Mouse (Mus musculus) heart, postnatal 10 days (tissue): Measurements from ENCODE around the gene Mcat. TPM values are rescaled to one million over a fixed set of nuclear protein-coding genes. Genes with fewer than 3 reads are reported as not detected.

Experiments used
- DNase-seq, 2 experiments: peaks; one replicate each; pipeline ENCODE4 v3.0.0; 2021
- intact Hi-C: fragments of 180-260 bp; cut with DNase I; formaldehyde crosslinking; loops from one replicate; pipeline ENCODE4 v1.15.1; 2025
- total RNA-seq, 2 experiments: library from RNA; stranded (reverse); gene quantifications; 2 replicates each; pipeline ENCODE4 v1.2.3; 2021

Gene Mcat
- total RNA-seq, 2 experiments from 2014 or later, result 31.9 to 34.1 TPM

DNA sequence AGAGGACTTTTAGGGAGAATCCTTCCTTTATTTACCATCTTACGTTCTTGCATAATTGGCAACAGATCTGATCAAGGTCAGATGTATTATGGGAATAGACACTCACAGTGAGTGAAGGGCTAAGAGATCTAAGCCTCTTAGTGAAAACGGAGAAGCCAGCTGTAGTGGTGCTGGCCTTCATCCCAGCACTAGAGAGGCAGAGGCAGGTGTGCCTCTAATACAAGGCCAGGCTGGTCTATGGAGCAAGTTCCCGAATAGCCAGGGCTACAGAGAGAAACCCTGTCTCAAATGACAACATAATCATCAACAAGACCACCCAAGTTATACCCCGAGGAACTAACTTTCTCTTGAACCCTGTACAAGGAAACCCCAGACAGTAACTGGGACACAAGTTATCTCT is 19.3 kb upstream of the Mcat start:
- intact Hi-C loops, result no loop called here
- no peak for DNase-seq

DNA sequence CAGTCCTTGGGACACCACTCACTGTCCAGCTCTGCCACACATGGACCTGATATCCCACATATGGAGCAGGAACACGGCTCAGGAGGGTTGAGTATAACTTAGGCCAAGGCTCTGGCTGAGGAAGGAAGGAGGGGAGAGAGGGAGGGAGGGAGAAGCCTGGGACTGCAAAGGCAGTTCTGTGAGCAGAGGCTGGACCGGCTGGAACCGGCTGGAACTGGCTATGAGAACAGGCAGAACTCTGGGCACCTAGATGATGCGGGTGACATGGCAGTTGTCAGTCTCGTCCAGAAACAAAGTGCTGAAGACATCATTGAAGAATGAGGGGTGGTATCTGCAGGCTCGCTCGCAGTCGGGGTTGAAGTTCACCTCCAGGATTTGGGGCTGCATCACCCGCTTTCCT is 13.1 kb upstream of the Mcat start:
- intact Hi-C loops, result no loop called here
- no peak for DNase-seq

DNA sequence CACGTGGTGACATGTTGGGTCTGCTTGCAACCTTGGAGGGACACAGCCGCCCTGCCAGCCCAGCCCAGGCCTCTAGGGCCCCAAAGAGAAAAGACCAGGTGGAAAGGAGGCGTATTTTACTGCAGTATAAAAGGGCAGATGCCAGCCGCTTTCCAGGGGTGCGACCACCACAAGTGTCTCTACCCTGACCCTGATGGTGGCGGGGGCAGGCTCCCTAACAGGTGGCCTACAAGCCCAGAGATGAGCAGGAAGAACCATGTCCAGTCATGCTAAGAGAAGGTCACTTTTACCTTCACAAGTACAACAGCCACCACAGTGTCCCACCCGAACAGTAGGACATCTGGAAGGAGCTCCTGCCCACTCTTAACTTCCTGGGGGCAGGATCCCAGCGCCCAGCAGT is 12.0 kb upstream of the Mcat start:
- DNase-seq, result no peak
- intact Hi-C loops, result no loop called here

DNA sequence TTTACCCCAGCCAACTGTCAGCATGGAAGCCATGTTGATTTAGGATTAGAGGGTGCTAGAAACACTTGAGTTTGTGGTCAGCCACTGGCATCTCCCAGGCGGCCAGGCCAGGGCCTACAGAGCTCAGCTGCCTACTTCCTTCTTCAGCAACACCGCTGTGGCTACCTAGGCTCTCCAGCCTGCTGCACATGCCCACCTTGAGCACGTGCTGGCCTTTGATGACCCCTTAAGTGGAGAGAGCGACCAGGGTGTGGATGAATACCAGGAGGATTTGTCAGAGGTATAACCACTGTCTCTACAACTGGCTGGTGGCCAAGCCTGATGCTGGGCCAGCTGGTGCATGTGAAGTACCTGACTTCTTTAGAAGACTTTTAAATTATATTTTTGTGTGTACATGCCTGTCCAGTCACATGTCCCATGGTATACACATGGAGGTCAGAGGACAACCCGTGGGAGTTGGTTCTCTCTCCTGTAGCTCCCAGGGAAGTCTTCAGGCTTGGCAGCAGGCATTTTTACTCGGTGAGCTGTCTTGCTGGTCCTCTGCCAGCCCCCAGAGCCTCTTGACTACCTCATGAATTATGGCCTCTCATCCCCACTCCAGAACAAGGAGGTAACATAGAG is 11.3 kb upstream of the Mcat start:
- intact Hi-C loops, result no loop called here
- DNase-seq, result no peak

DNA sequence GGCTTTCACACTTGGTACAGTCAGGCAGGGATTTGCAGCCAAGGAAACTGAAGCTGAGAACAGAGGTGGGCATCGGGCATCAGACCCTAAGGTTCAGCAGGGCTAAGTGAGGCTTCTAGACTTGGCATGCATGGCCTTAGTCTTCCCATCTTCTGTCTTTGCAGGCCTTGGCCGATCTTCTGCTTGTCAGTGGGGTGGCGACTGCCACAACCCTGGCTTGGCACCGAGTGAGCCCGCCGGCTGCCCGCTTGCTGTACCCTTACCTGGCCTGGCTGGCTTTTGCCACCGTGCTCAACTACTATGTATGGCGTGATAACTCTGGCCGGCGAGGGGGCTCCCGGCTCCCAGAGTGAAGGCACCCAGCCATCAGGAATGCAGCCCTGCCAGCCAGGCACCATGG is 10.0 kb upstream of the Mcat start:
- DNase-seq, result no peak
- intact Hi-C loops, result no loop called here

DNA sequence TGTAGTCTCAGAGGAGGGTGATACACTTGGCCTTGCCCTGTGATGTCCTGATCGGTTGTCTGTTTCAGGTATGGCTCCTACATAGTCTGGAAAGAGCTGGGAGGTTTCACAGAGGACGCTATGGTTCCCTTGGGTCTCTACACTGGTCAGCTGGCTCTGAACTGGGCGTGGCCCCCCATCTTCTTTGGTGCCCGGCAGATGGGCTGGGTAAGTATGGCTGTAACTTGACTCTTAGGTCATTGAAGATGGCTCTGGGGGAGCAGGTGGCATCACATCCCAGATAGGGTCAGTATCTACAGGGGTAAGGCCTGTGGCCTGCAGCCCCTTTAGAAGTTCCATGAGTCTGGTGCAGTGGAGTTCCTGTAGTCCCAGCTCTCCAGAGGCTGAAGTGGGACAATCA is 8.5 kb upstream of the Mcat start:
- no peak for DNase-seq
- intact Hi-C loops, result no loop called here

DNA sequence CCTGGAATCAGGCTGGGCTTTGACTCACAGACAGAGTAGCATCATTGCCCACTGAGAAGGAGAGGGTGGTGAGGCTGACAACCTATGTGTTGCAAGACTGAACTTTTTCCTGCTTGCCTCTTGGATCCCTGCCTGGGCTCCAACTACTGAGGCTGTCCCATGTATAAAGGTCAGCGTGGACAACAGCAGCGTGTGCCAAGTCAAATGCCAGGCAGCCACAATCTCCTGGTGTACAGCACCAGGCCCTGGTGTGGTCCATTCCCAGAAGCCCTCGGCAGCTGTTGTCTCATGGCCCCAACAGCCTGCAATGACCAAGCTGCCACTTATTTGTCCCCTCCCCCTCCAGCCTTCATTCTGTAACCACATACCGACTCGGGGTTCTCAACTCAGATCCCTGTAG is 8.0 kb upstream of the Mcat start:
- DNase-seq, result no peak
- intact Hi-C loops, result no loop called here

DNA sequence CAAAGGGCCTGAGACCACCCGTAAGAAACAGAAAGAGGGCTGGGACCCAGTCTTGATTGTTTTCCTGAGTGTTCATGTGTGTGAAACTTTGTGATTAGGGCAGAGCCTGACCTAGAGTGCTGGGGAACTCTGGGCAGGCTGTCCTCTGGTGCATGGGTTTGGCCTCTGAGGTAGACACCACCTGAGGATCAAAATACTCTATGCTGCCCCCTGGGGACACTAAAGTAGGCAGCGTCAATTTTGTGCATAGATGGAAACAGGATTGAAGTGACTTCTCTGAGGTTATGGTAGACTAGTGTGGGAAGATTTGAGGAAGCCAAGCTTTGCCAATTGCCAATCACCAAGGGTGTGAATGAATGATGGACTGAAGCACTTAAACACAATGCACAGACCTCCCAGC is 7.1 kb upstream of the Mcat start:
- intact Hi-C loops, result no loop called here
- no peak for DNase-seq

DNA sequence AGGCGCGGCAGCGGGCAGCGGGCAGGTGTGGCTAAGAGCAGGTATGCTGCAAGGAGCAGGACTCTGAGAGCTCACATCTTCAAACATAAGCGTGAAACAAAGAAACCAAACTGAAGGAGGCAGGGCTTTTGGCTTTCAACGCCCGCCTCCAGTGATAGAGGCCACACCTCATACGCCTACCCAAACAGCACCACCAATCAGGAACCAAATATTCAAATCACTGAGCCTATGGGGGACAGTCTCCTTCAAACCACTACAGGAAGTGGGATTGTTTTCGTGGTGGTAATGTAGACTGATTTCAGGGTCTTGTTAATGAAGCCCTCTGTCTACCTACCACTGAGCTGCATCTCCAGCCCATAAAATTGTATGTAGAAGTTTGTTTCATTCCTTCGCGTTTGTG is 6.1 kb upstream of the Mcat start:
- intact Hi-C loops, result no loop called here

DNA sequence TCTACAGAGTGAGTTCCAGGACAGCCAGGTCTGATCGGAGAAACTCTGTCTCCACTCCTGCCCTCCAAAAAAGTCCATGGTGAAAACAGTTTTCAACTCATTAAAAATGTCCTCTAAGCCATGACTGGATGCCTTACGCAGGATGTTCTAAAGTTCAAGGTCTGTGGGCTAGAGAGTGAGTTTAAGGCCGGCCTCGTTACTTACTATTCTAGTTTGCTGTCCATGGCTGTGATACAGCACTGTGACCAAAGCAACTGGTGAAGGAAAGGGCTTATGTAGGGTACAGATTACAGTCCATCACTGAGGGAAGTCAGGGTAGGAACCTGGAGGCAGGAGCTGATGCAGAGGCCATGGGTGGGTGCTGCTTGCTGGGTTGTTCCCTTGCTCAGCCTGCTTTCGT is 5.0 kb upstream of the Mcat start:
- intact Hi-C loops, result no loop called here
- DNase-seq, result no peak

More for the DNA sequence above, 6.1 kb upstream of the Mcat start:
- DNase-seq, result no peak

DNA sequence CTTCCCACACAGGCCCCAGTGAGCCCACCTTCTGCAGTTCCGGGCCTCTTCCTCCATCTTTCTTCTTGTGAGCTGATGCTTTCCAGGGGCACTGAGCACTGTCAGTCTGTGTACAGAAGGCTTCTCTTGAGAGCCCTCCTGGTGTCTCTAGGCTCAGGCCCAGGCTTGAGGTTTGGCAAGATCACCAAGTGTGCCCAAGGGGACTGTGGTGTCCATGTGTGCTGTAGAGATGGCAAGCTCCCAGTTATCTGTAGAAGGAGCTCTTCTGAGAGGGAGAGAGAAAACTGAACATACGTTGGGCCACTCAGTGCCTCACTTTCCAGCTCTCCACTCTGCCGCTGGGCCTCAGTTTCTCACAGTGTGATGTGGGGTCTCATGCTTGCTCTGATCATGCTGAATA is 4.1 kb upstream of the Mcat start:
- no peak for DNase-seq
- intact Hi-C loops, result no loop called here

DNA sequence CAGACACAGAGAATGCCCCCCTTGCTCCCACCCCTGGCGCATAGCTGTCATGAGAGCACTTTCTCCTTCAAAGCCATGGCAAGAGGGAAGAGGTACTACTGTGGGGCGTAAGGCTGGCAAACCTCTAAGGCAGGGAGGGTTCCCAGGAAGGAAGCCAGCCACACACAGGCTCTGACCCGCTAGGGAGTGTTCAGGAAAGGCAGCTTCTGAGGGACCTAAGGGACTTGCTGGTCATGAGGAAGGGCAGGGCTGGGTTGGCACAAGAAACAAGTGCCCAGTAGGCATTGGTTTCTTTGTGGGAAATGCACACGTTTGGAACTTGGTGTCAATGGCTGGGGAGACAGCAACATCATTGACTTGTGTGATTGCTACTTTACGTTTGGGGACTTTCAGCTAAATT is 2.4 kb upstream of the Mcat start:
- intact Hi-C loops, result no loop called here
- no peak for DNase-seq

DNA sequence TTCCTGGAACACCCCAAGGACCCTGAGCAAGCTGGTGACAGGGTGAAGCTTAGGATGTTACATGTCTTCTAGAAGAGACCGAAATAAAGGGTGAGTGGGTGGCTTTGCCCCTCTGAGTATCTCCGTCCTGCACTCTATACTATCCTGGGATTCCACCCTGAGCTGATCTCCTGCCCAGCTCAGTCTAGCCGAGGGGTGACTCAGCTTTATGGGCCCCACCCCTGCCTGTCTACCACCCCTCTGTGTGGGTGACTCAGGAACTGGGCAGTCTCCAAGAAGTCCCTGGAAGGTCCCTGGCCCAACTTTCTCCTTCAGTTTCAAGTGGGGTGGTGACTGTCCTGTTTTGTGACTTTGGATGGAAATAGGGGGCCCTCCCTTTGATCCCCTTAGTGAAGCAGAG is 1.8 kb upstream of the Mcat start:
- peak; percentile 41 to 47 for DNase-seq

DNA sequence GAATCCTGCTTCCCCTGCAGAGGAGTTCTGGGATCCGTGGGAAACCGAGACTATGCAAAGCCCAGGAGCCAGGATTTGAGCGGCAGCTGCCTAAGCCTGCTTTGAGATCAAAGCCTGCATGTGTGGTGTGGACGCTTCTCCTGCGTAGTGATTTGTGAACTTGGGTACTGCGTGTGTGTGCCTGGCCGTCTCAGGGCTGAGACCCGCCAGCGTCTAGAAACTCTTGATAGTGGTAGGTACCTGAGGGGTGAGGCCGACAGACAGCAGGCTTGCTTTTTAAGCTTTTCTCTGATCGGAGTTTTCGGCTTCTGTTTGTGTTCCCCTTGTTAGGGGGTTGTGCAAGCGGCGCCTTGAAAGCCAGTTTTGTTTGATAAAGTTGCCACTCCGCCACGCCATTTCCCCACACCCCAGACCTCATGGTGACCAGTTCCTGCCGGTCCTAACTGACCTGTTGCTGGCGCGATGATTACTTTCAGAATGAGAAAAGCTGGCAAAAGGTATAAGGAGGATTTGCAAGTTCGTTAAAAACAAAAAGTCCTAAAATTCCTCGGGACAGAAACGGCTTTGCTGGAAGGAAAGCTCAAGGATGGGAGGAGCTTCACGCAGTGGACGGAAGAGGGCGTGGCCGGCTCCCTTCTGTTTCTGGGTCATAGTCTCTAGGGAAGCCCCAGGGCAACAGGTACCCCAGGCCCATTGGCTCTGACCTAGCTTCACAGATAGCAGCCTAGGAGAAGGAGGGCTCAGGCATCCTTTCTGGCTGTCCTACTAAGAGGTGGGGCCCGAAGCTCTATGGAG is 467 bp upstream of the Mcat start:
- intact Hi-C loops, result loop anchor here (5.0 kb wide), 1 partner anchor 37 kb away; the partner anchor contains the start of gene Bik
- peak; percentile 63 to 73 for DNase-seq

More for the DNA sequence above, 1.8 kb upstream of the Mcat start:
- intact Hi-C loops, result no loop called here

DNA sequence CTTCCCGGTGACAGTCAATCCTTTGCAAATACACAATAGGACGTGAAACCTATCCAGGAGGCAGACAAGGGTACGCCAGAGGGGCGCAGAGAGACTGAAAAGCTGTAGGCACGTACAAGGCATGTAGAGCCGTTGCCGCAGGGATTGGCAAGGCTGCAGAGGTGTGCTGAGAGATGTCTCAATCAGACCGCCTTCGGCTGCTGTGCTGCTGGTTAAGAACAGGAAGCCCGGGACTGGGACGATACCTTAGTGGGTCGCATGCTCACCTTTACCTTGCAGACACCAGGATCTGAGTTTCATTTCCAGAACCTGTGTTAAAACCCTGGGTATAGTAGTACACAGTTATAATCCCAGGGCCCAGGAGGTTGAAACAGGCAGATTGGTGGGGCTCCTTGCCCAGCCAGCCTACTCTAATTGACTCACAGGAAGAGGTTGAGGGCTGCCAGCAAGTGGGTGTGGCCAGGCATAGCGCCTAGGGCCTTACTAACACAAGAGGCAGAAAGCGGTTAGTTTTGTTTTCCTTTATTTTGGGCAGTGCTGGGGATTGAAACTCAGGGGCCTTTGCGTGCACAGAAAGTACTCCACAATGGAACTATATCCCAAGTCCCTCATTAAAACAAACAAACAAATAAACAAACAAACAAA is 839 bp downstream of the Mcat start:
- intact Hi-C loops, result loop anchor here (5.0 kb wide), 1 partner anchor 35 kb away; the partner anchor contains the start of gene Bik
- peak; percentile 92 to 94 for DNase-seq

DNA sequence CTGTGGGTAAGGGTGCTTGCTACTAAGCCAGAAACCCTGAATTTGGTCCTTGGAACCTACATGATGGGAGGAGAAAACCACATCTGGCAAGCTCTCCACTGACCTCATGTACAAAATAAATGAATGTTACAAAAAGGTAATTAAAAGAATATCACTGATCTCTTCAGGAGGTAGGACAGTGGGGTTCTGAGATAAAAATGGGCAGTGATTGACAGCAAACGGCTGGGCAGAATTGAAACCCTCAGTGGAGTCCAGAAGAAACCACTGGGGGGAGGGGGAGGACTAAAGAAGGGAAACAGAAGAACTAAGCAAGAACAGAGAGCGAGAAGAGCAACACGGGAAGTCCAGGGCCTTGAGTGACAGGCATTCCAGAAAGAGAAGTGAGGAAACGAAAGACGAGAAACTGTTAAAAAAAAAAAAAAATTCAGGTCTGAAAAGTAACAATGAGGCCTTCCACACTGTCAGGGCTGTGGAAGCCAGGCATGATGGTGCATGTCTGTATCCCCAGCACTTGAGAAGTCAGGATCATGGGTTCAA is 2.6 kb downstream of the Mcat start:
- no peak for DNase-seq
- intact Hi-C loops, result loop anchor here (5.0 kb wide), 1 partner anchor 34 kb away; the partner anchor contains the start of gene Bik

DNA sequence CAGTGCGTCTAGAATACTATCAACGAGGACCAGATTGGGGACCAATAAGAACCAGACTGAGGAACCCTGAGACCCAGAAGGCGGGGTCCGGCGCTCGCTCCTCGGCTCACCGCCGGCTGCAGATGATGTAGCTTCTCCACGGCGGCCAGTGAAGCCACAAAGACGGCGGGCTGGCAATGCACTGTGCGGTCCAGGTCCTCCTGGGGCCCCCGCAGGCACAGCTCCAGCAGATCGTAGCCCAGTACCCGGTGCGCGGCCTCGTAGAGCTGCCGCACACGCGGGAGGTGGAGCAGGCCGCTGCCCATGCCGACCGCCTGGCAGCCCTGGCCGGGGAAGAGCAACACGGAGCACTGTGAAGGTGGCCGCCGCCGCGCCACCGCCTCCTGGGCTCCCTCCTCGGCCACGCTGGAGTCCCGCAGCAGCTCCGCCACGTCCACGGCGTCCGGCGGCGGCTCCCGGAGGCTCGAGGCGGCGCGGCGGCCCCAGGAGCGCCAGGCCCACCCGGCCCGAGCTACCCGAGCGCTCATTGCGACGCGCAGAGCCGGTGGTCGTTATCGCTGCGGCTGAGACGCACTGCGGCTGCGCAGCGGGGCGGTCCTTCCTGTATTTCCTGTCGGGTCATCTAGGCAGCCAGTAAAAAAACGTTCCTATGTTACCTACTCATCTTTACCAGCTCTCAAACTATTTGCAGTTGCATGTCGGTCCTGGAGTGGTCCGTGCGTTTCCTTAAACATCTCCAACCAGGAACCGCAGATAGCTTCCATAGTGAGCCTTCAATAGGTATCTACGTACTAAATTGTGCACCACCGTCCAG is 8.2 kb downstream of the Mcat start:
- intact Hi-C loops, result no loop called here
- DNase-seq, result peak; percentile 91 to 93

DNA sequence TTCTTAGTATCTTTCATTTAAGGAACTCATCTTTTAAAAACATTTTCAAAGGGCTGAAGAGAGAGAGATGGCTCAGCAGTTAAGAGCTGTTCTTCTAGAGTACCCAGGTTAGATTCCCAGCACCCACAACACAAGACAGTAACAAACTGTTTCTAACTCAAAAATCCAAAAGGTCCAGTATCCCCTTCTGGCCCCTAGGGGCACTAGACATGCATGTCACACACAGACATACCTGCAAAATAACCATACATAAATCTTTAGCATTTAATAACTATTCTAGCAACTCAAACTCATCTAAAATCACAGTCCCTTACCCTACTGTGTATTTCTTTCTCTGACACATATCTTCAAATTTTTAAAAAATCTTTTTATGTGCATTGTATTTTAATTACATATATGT is 9.8 kb downstream of the Mcat start:
- intact Hi-C loops, result no loop called here
- DNase-seq, result no peak

DNA sequence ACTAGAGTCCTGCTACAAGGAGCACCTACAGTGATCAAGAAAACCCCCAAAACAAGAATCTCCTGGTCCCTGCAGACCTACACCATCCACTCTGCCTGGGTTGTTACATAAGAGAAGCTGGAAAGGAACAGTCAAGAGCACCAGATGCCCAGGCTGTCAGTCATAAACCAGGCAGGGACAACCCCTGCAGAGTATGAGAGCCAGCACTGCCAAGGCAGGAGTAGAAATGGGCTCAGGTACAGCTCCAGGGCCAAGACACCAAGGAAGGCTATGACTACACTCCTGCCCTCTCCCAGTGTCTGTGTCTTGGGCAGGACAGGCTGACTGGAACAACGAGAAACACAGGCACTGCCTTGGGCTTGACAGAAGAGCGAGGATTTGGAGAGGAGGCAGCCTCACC is 13.4 kb downstream of the Mcat start:
- DNase-seq, result no peak
- intact Hi-C loops, result no loop called here

DNA sequence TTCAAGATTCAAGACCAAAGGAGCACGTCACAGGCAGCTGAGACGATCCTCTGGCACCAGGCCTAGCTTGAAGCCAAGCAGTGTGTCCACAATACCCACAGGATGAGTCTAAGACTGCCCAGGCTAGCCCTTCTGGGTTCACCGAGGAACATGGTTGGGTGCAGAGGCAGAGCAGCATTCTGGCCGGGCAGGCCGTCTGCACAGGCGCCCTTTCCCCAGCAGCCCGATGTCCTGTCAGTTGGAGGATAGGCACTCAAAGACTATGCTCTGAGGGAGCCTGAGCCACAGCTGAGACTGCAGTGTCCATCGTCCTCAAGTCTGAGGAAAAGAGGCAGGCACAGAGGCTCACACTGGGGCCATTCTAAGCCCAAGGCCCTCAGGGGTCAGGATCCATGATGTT is 16.4 kb downstream of the Mcat start:
- DNase-seq, result no peak

DNA sequence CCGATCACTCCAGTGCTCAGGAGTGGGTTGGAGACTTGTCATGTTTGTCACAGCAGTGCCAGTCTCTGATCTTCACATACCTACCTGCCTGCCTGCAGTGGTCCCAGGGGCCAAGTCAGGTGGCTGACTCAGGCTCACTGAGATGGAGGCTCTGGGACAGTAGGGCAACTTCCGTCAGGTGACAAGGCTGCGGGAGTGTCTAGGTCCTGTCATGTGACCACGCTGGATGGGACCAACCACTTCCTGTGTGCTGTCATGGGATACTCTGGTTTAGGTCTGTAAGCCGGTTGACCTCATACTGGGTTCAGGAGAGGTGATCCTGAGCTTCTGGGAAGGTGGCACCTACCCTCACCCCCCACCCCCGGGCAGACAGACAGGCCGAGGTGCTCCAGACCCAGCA is 17.6 kb downstream of the Mcat start:
- intact Hi-C loops, result no loop called here
- DNase-seq, result no peak

More for the DNA sequence above, 16.4 kb downstream of the Mcat start:
- intact Hi-C loops, result no loop called here
